Mouse (Mus musculus) cortical plate, adult 2 months (tissue): ENCODE results near the gene Tardbp.

Experiments used
- CTCF ChIP-seq: fragments of 200-500 bp; IDR thresholded peaks from 2 replicates; pipeline ENCODE4 v1.5.1; 2011; ENCODE audit warnings: mild to moderate bottlenecking, control low read depth, low read length; ENCODE audit not compliant: insufficient read depth; ENCODE audit errors: extremely low read depth
- POLR2A ChIP-seq: fragments of 200-500 bp; IDR thresholded peaks from 2 replicates; pipeline ENCODE4 v1.6.1; 2011; ENCODE audit warnings: mild to moderate bottlenecking, low read length, control low read depth; ENCODE audit not compliant: insufficient read depth; ENCODE audit errors: extremely low read depth

GRCm38 (mm10) chr4:148604541-148605165, 22.2 kb downstream of the Tardbp start:
- peak; percentile 56 for TF ChIP-seq CTCF
- no peak for TF ChIP-seq POLR2A
